Mouse (Mus musculus) CD4-positive naive resting alpha-beta T cell, adult 76 days (primary cell): ENCODE results near the gene Trim2. TPM values are rescaled to one million over a fixed set of nuclear protein-coding genes. Genes with fewer than 3 reads are reported as not detected.

Source experiments
- total RNA-seq: library from RNA; stranded (reverse); gene quantifications from one replicate; pipeline ENCODE4 v1.2.4, GENCODE M21; 2023

The Trim2 gene
- total RNA-seq = 3.5 TPM

DNA sequence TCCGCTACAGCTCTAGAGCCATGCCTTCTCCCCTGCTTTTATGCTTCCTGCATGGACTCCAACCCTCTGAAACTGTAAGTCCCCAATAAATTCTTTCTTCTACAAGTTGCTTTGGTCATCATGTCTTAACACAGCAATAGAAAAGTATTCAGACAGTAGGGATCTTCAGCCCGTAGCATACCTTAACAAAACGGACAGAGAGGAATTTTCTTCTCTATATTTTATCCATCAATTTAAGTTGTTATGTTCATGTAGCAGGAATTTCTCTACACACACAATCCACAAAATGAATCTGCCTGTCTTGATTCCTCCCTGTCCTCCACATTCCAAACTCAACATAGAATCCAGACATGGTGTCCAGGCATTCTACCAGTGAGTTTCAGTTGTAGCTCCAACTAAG is at the start of gene Trim2:
Gene Trim2, minus strand, starts transcription at position 101 of the 400 bp plus-strand sequence.

GRCm38 (mm10) chr3:84173581-84174154 is 133.0 kb downstream of the Trim2 start, which contains the start of gene Gm6525:
Gene Gm6525 (plus strand): TSS chr3:84174104.

DNA sequence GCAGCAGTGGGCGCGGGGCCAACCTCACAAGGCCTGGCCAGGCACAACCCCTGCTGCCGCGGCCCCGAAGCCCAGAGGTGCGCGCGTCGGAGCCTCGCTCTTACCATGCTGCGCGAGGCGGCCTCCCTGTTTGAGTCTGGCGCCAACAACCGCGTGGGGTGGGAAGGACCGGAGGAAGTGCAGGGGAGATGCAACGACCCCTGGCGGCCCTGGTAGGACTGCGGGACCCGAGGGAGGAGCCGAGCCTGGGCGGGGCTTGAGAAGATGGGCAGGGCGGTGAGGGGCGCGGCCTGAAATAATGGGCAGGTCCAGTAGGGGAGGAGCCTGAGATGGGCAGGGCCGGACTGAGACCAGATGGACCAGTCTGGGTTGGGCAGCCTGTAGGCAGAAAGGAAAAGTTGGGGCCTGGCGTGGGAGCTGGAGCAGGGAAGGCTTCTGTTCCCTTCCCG is 151.1 kb downstream of the Trim2 start, which contains the start of gene Mnd1:
Gene Mnd1, minus strand, starts transcription at position 229 of the 449 bp plus-strand sequence.

Other genes starting within 250 kb of the Trim2 start
- gene Mnd1, start 151.1 kb downstream of the Trim2 start, total RNA-seq = not detected
- not detected for gene Gm6525, start 132.8 kb downstream of the Trim2 start, total RNA-seq
- 1.2 TPM for gene Fhdc1, start 173.6 kb upstream of the Trim2 start, total RNA-seq